Mouse (Mus musculus) ES-Bruce4 (cell line): Measurements from ENCODE around the gene Wnt7a. TPM values are rescaled to one million over a fixed set of nuclear protein-coding genes. Genes with fewer than 3 reads are reported as not detected.

Experiments used
- H3K27ac ChIP-seq: 2 replicates; pipeline ENCODE4 v1.5.1; 2012; ENCODE audit warnings: low read length, inconsistent platforms; ENCODE audit not compliant: insufficient read depth
- H3K27me3 ChIP-seq: 2 replicates; pipeline ENCODE4 v1.6.1; 2012; ENCODE audit warnings: mild to moderate bottlenecking, low read length, inconsistent platforms; ENCODE audit not compliant: control insufficient read depth, poor library complexity, insufficient read depth, severe bottlenecking
- H3K36me3 ChIP-seq: 2 replicates; pipeline ENCODE4 v1.6.1; 2012; ENCODE audit warnings: inconsistent platforms, mild to moderate bottlenecking, low read length, moderate library complexity; ENCODE audit not compliant: control insufficient read depth, poor library complexity, insufficient read depth, severe bottlenecking
- H3K4me1 ChIP-seq: one replicate; pipeline ENCODE4 v1.8.1; 2011; ENCODE audit warnings: low read length; ENCODE audit not compliant: control insufficient read depth, insufficient read depth
- H3K4me3 ChIP-seq: 2 replicates; pipeline ENCODE4 v1.5.1; 2011; ENCODE audit warnings: low read depth, mild to moderate bottlenecking, low read length
- H3K9ac ChIP-seq: 2 replicates; pipeline ENCODE4 v1.6.1; 2012; ENCODE audit warnings: low read depth, mild to moderate bottlenecking, inconsistent platforms; ENCODE audit not compliant: poor library complexity, severe bottlenecking
- H3K9me3 ChIP-seq: replicated peaks from 2 replicates; pipeline ENCODE4 v1.6.1; 2012; ENCODE audit warnings: mild to moderate bottlenecking, low read length, inconsistent platforms; ENCODE audit not compliant: control insufficient read depth, poor library complexity, insufficient read depth, severe bottlenecking
- CTCF ChIP-seq: IDR thresholded peaks from one replicate; pipeline ENCODE4 v1.8.1; 2011; ENCODE audit warnings: low read depth, low read length
- EP300 ChIP-seq: IDR thresholded peaks from 2 replicates; pipeline ENCODE4 v1.6.1; 2011; ENCODE audit warnings: low read depth, low read length; ENCODE audit not compliant: insufficient read depth
- POLR2A ChIP-seq: IDR thresholded peaks from one replicate; pipeline ENCODE4 v1.8.1; 2011; ENCODE audit warnings: low read length; ENCODE audit not compliant: insufficient read depth
- polyA plus RNA-seq: library from polyadenylated mRNA; stranded (reverse); fragments of >200 nt; gene quantifications from 2 replicates; pipeline ENCODE4 v1.2.4, GENCODE M21; 2011; ENCODE audit warnings: low read depth; ENCODE audit not compliant: missing spikeins, insufficient read depth, insufficient read length

Wnt7a gene
- polyA plus RNA-seq, 1 experiment = 5.3 TPM

- Histone ChIP-seq H3K27ac (no peak overlapping the region), H3K4me3 (peak overlapping the region; percentile 85), H3K9me3 (no peaks in the 10 kb centered on the region), H3K4me1 (no peaks in the 10 kb centered on the region), H3K36me3 (no peaks in the 10 kb centered on the region), H3K27me3 (no peaks in the 10 kb centered on the region), H3K9ac (peak overlapping the region; percentile 56)
- no peak for TF ChIP-seq EP300
These were observed 30.0 kb upstream of the Wnt7a start for GRCm38 (mm10) chr6:91441145-91441662.

GRCm38 (mm10) chr6:91440474-91441144 lies 29.4 kb upstream of the Wnt7a start:
- Histone ChIP-seq H3K4me3 (peak overlapping the region; percentile 85), H3K27ac (no peak overlapping the region), H3K9ac (peak overlapping the region; percentile 56), H3K36me3 (no peaks in the 10 kb centered on the region), H3K27me3 (no peaks in the 10 kb centered on the region), H3K9me3 (no peaks in the 10 kb centered on the region), H3K4me1 (no peaks in the 10 kb centered on the region)
- TF ChIP-seq POLR2A = peak; percentile 98
- TF ChIP-seq EP300 = peak; percentile 59; the same call in 1 of the 2 replicates
- no peak for TF ChIP-seq CTCF

- Histone ChIP-seq H3K27me3 (no peaks in the 10 kb centered on the region), H3K4me3 (no peak overlapping the region), H3K36me3 (no peaks in the 10 kb centered on the region), H3K27ac (no peak overlapping the region), H3K9me3 (no peaks in the 10 kb centered on the region), H3K9ac (no peak overlapping the region), H3K4me1 (no peaks in the 10 kb centered on the region)
- no peak for TF ChIP-seq EP300
These were observed 13.0 kb upstream of the Wnt7a start for GRCm38 (mm10) chr6:91424151-91424550.

- TF ChIP-seq EP300 (no peak), CTCF (no peak), POLR2A (no peak)
- H3K4me1 ChIP-seq = no peaks in the 10 kb centered on the region
- no peaks in the 10 kb centered on the region for H3K27me3 ChIP-seq
- no peak overlapping the region for H3K4me3 ChIP-seq
- H3K36me3 ChIP-seq = no peaks in the 10 kb centered on the region
- no peak overlapping the region for H3K9ac ChIP-seq
- no peaks in the 10 kb centered on the region for H3K9me3 ChIP-seq
- H3K27ac ChIP-seq = no peak overlapping the region
These were observed 10.5 kb upstream of the Wnt7a start for GRCm38 (mm10) chr6:91421629-91422028.

- Histone ChIP-seq H3K36me3 (no peaks in the 10 kb centered on the region), H3K27me3 (no peaks in the 10 kb centered on the region), H3K27ac (no peak overlapping the region), H3K4me1 (no peaks in the 10 kb centered on the region), H3K9ac (no peak overlapping the region), H3K4me3 (no peak overlapping the region), H3K9me3 (no peaks in the 10 kb centered on the region)
- TF ChIP-seq CTCF (no peak), POLR2A (no peak), EP300 (no peak)
These were observed 6.2 kb upstream of the Wnt7a start for GRCm38 (mm10) chr6:91417291-91417845.

GRCm38 (mm10) chr6:91416146-91416545 lies 5.0 kb upstream of the Wnt7a start:
- Histone ChIP-seq H3K9ac (no peak overlapping the region), H3K4me1 (no peaks in the 10 kb centered on the region), H3K9me3 (no peaks in the 10 kb centered on the region), H3K27ac (no peak overlapping the region), H3K36me3 (no peaks in the 10 kb centered on the region), H3K27me3 (peaks cover 1% of the 10 kb centered on the region), H3K4me3 (no peak overlapping the region)
- no peak for TF ChIP-seq CTCF
- no peak for TF ChIP-seq POLR2A
- TF ChIP-seq EP300 = no peak
